ENCODE assay signal across 39 mouse cellular contexts in the genomic region with DNA sequence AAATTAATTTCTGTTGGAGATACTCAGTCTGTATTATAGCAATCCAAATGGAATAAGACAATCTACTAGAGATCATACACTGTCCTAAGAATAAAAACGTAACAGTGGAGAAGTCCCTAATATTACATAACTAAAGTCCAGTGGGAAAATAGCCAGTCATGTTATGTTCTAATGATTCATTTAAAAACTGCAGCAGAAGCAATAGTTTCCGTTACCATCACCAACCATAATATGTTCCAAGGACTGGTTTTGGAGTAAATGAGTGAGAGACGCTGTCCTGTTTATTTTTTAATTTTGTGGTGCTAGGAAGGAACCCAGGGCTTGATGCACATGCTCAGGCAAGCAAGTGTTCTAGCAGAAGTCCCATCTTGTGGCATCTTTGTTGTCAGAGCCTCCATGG. TPM values are rescaled to one million over a fixed set of nuclear protein-coding genes. Genes with fewer than 3 reads are reported as not detected.
"Had no signal": no experiment of that assay in that cellular context is flagged by ENCODE, and none has a peak within 500 bp of the region (broad histone marks: within the 10 kb centered on the region; RNA-seq: fewer than 3 reads in every experiment).

No protein-coding gene starts in this region.

- H3K27me3 ChIP-seq: limb, embryonic 12.5 days; limb, embryonic 13.5 days; limb, embryonic 15.5 days; liver, embryonic 12.5 days; liver, embryonic 13.5 days; lung, embryonic 15.5 days; megakaryocyte, embryonic 14.5 days; midbrain, embryonic 12.5 days; midbrain, embryonic 13.5 days; midbrain, embryonic 15.5 days; neural tube, embryonic 12.5 days had no signal

- H3K4me1 ChIP-seq: limb, embryonic 13.5 days; limb, embryonic 15.5 days; midbrain, embryonic 12.5 days; midbrain, embryonic 13.5 days; midbrain, embryonic 15.5 days; neural tube, embryonic 12.5 days had no signal

- H3K4me2 ChIP-seq: limb, embryonic 12.5 days; limb, embryonic 13.5 days; limb, embryonic 15.5 days; liver, embryonic 11.5 days; liver, embryonic 12.5 days; liver, embryonic 13.5 days; liver, embryonic 15.5 days; lung, embryonic 14.5 days; lung, embryonic 15.5 days; midbrain, embryonic 11.5 days; midbrain, embryonic 12.5 days; midbrain, embryonic 13.5 days; midbrain, embryonic 15.5 days; neural tube, embryonic 12.5 days had no signal

- H3K36me3 ChIP-seq: limb, embryonic 10.5 days; limb, embryonic 12.5 days; limb, embryonic 13.5 days; limb, embryonic 15.5 days; liver, embryonic 12.5 days; liver, embryonic 13.5 days; liver, embryonic 15.5 days; lung, embryonic 15.5 days; midbrain, embryonic 10.5 days; midbrain, embryonic 12.5 days; midbrain, embryonic 13.5 days; midbrain, embryonic 15.5 days; neural tube, embryonic 12.5 days had no signal

- H3K9ac ChIP-seq: limb, embryonic 12.5 days; limb, embryonic 13.5 days; limb, embryonic 15.5 days; liver, embryonic 12.5 days; liver, embryonic 13.5 days; liver, embryonic 14.5 days; liver, embryonic 15.5 days; liver, postnatal 0 days; lung, embryonic 14.5 days; lung, embryonic 15.5 days; midbrain, embryonic 12.5 days; midbrain, embryonic 13.5 days; midbrain, embryonic 15.5 days; neural tube, embryonic 12.5 days had no signal

- H3K9me3 ChIP-seq: limb, embryonic 10.5 days; limb, embryonic 12.5 days; limb, embryonic 13.5 days; limb, embryonic 15.5 days; liver, embryonic 12.5 days; liver, embryonic 13.5 days; liver, embryonic 15.5 days; lung, embryonic 15.5 days; megakaryocyte, embryonic 14.5 days; midbrain, embryonic 10.5 days; midbrain, embryonic 12.5 days; midbrain, embryonic 13.5 days; midbrain, embryonic 15.5 days; neural tube, embryonic 12.5 days had no signal

- DNase-seq: left cerebral cortex, postnatal 4 days; liver; liver, embryonic 13.5 days; liver, postnatal 0 days; lung, adult 18-20 months; lung, adult 2 months; lung, embryonic 14.5 days; lung, postnatal 10 days; lung, postnatal 14 days; lung, postnatal 36 days; lung, postnatal 4 days; midbrain, embryonic 14.5 days had no signal

- H3K4me3 ChIP-seq: limb, embryonic 10.5 days; limb, embryonic 12.5 days; limb, embryonic 13.5 days; limb, embryonic 15.5 days; liver, embryonic 12.5 days; liver, embryonic 13.5 days; liver, embryonic 15.5 days; lung, embryonic 15.5 days; megakaryocyte, embryonic 14.5 days; midbrain, embryonic 10.5 days; midbrain, embryonic 12.5 days; midbrain, embryonic 13.5 days; midbrain, embryonic 15.5 days; myocyte; neural tube, embryonic 12.5 days had no signal

- H3K27ac ChIP-seq: limb, embryonic 10.5 days; limb, embryonic 12.5 days; limb, embryonic 13.5 days; limb, embryonic 15.5 days; liver, embryonic 12.5 days; liver, embryonic 13.5 days; liver, embryonic 14.5 days; liver, embryonic 15.5 days; lung, embryonic 15.5 days; macrophage; midbrain, embryonic 10.5 days; midbrain, embryonic 12.5 days; midbrain, embryonic 13.5 days; midbrain, embryonic 15.5 days; neural tube, embryonic 12.5 days had no signal

RNA-seq across cellular contexts. Expression of gene Adora3, which starts 49.2 kb away (rescaled TPM):
- total RNA-seq: megakaryocyte-erythroid progenitor cell, adult 5-6 weeks had no signal
- polyA plus RNA-seq: limb, embryonic 12.5 days; liver, adult 2 months; midbrain, embryonic 10.5 days; midbrain, embryonic 11.5 days; midbrain, embryonic 12.5 days; midbrain, embryonic 14.5 days; myocyte; neural tube, embryonic 12.5 days had no signal

RNA-seq across cellular contexts. Expression of gene Tmigd3, which starts 49.2 kb away (rescaled TPM):
- total RNA-seq: left cerebral cortex, adult 8-10 months; left cerebral cortex, postnatal 36 days; left cerebral cortex, postnatal 4 days; liver, adult 2 months; megakaryocyte-erythroid progenitor cell, adult 5-6 weeks; midbrain, postnatal 0 days had no signal
- polyA plus RNA-seq: limb, embryonic 10.5 days; limb, embryonic 13.5 days; liver, embryonic 16.5 days; lung, embryonic 16.5 days; midbrain, embryonic 10.5 days; midbrain, embryonic 11.5 days; midbrain, embryonic 12.5 days; midbrain, embryonic 13.5 days; midbrain, embryonic 14.5 days; midbrain, embryonic 15.5 days; midbrain, embryonic 16.5 days; midbrain, postnatal 0 days; neural tube, embryonic 11.5 days; neural tube, embryonic 12.5 days had no signal
